In genomic region chr7:92638050-92638449, GRCm38 (mm10) we compare ENCODE assay signal across 10 mouse cellular contexts. TPM values are rescaled to one million over a fixed set of nuclear protein-coding genes. Genes with fewer than 3 reads are reported as not detected.
A peak's percentile ranks its signal among the peaks of the same experiment; 100 is the strongest.
DNase-seq lines count a peak whose midpoint lies in the region; ATAC-seq and TF ChIP-seq lines count a peak whose summit lies in the region.
"Had no signal": no experiment of that assay in that cellular context is flagged by ENCODE, and none has a peak within 500 bp of the region (broad histone marks: within the 10 kb centered on the region; RNA-seq: fewer than 3 reads in every experiment).

No protein-coding gene starts in this region.

- H3K4me2 ChIP-seq in lung, embryonic 16.5 days (ENCODE audit: low read depth, low read length): peak overlapping the region; percentile 81
- H3K4me2 ChIP-seq in forebrain, embryonic 14.5 days (ENCODE audit: low read length): peak overlapping the region; percentile 97
- peak overlapping the region; percentile 93 for H3K4me2 ChIP-seq in liver, embryonic 15.5 days
- peak overlapping the region; percentile 62; the same call in 1 of the 2 replicates for H3K4me2 ChIP-seq in stomach, postnatal 0 days (replicated peaks; ENCODE audit: low read depth)

- no peaks in the 10 kb centered on the region for H3K9me3 ChIP-seq in lung, embryonic 16.5 days (ENCODE audit: control insufficient read depth, low read length)
- no peaks in the 10 kb centered on the region for H3K9me3 ChIP-seq in forebrain, embryonic 14.5 days (replicated peaks; ENCODE audit: control insufficient read depth, low read length)
- no peaks in the 10 kb centered on the region for H3K9me3 ChIP-seq in liver, embryonic 15.5 days (replicated peaks)
- H3K9me3 ChIP-seq in stomach, postnatal 0 days (ENCODE audit: control insufficient read depth, low read length): no peaks in the 10 kb centered on the region

- TF ChIP-seq CTCF in stomach, postnatal 0 days (IDR thresholded peaks at IDR 0.05; ENCODE audit: low read depth): no peak

- no peak overlapping the region for H3K9ac ChIP-seq in lung, embryonic 16.5 days (ENCODE audit: low read length)
- H3K9ac ChIP-seq in forebrain, embryonic 14.5 days (ENCODE audit: low read length): peak overlapping the region; percentile 77
- 0 out of 2 replicates have a peak overlapping the region, but pooled peaks have one; percentile 75 for H3K9ac ChIP-seq in liver, embryonic 15.5 days
- no peak overlapping the region for H3K9ac ChIP-seq in stomach, postnatal 0 days (ENCODE audit: low read length)

- peaks cover 15% of the 10 kb centered on the region for H3K4me1 ChIP-seq in lung, embryonic 16.5 days (replicated peaks; ENCODE audit: control insufficient read depth, insufficient read depth, low read length)
- peaks cover 12% of the 10 kb centered on the region for H3K4me1 ChIP-seq in forebrain, embryonic 14.5 days (ENCODE audit: control insufficient read depth, insufficient read depth, low read length)
- peaks cover 17% of the 10 kb centered on the region for H3K4me1 ChIP-seq in liver, embryonic 15.5 days (replicated peaks)
- H3K4me1 ChIP-seq in stomach, postnatal 0 days (replicated peaks; ENCODE audit: control insufficient read depth, insufficient read depth): no peaks in the 10 kb centered on the region

- ATAC-seq in lung, embryonic 16.5 days (ENCODE audit: low read depth): no peak
- no peak for ATAC-seq in forebrain, embryonic 14.5 days
- no peak for ATAC-seq in liver, embryonic 15.5 days (ENCODE audit: insufficient read depth)
- ATAC-seq in stomach, postnatal 0 days (ENCODE audit: low FRiP score, low TSS enrichment): no peak

- H3K4me3 ChIP-seq in lung, embryonic 16.5 days (ENCODE audit: low read length): peak overlapping the region; percentile 94
- peak overlapping the region; percentile 76 for H3K4me3 ChIP-seq in forebrain, embryonic 14.5 days (ENCODE audit: low read depth, low read length)
- peak overlapping the region; percentile 81 for H3K4me3 ChIP-seq in liver, embryonic 15.5 days (replicated peaks)
- H3K4me3 ChIP-seq in stomach, postnatal 0 days (ENCODE audit: low read depth, low read length): peak overlapping the region; percentile 85; the same call in 1 of the 2 replicates

- peaks cover 12% of the 10 kb centered on the region for H3K36me3 ChIP-seq in lung, embryonic 16.5 days (ENCODE audit: control insufficient read depth, insufficient read depth, low read length)
- H3K36me3 ChIP-seq in forebrain, embryonic 14.5 days (ENCODE audit: control insufficient read depth, insufficient read depth, low read length): peaks cover 22% of the 10 kb centered on the region
- H3K36me3 ChIP-seq in liver, embryonic 15.5 days (replicated peaks): peaks cover 13% of the 10 kb centered on the region
- peaks cover 4% of the 10 kb centered on the region for H3K36me3 ChIP-seq in stomach, postnatal 0 days (ENCODE audit: control insufficient read depth, insufficient read depth, low read length)

- H3K27me3 ChIP-seq in lung, embryonic 16.5 days (ENCODE audit: control insufficient read depth, insufficient read depth, low read depth, low read length): no peaks in the 10 kb centered on the region
- no peaks in the 10 kb centered on the region for H3K27me3 ChIP-seq in forebrain, embryonic 14.5 days (replicated peaks; ENCODE audit: control insufficient read depth, insufficient read depth, low read length)
- peaks cover 27% of the 10 kb centered on the region for H3K27me3 ChIP-seq in liver, embryonic 15.5 days
- H3K27me3 ChIP-seq in stomach, postnatal 0 days (ENCODE audit: control insufficient read depth, insufficient read depth, low read length): no peaks in the 10 kb centered on the region

- WGBS in lung, embryonic 16.5 days: 82% methylated on average over 5 of the region's 5 CpGs
- WGBS in forebrain, embryonic 14.5 days: 92% methylated on average over 5 of the region's 5 CpGs
- WGBS in liver, embryonic 15.5 days (ENCODE audit: insufficient replicate concordance): 68% methylated on average over 5 of the region's 5 CpGs
- 80% methylated on average over 5 of the region's 5 CpGs for WGBS in stomach, postnatal 0 days

- no peak for TF ChIP-seq EP300 in stomach, postnatal 0 days (optimal IDR thresholded peaks at IDR 0.05)

- no peak for DNase-seq in lung, postnatal 4 days
- DNase-seq in forebrain, embryonic 14.5 days (ENCODE audit: low spot score): no peak
- no peak for DNase-seq in stomach, postnatal 0 days (ENCODE audit: low spot score)
- no peak for DNase-seq in cerebellum, postnatal 10 days
- no peak for DNase-seq in layer of hippocampus, adult 18-20 months (ENCODE audit: low spot score in 2 of 2)
- DNase-seq: adrenal gland, postnatal 10 days; gastrocnemius, postnatal 14 days; thymus, postnatal 4 days had no signal

- H3K27ac ChIP-seq in lung, embryonic 16.5 days (ENCODE audit: low read length): no peak overlapping the region
- H3K27ac ChIP-seq in forebrain, embryonic 14.5 days (ENCODE audit: low read depth, low read length): no peak overlapping the region
- no peak overlapping the region for H3K27ac ChIP-seq in liver, embryonic 15.5 days (replicated peaks)
- H3K27ac ChIP-seq in stomach, postnatal 0 days (replicated peaks): no peak overlapping the region

RNA-seq across cellular contexts. Expression of gene Ankrd42, which starts 1.1 kb away (rescaled TPM):
- 8.4 and 9.2 TPM in 2 replicates for polyA plus RNA-seq in lung, embryonic 16.5 days (2015; fragmentation: Nextera tagmentation; extraction: Ambion mirVana)
- polyA plus RNA-seq in forebrain, embryonic 14.5 days (2014; fragmentation: Nextera tagmentation; extraction: Ambion mirVana): 10.2 and 13.7 TPM in 2 replicates
- 0.31 and 0.43 TPM in 2 replicates for polyA plus RNA-seq in liver, embryonic 15.5 days (2015; fragmentation: Nextera tagmentation; extraction: Ambion mirVana)
- polyA plus RNA-seq in stomach, postnatal 0 days (2015; fragmentation: Nextera tagmentation; extraction: Ambion mirVana): 1.6 and 1.8 TPM in 2 replicates
- 10 to 100 TPM; 16.3 to 17.1 TPM for total RNA-seq in layer of hippocampus, adult 18-20 months (2021)

RNA-seq across cellular contexts. Expression of gene Pcf11, which starts 31.7 kb away (rescaled TPM):
- polyA plus RNA-seq in lung, embryonic 16.5 days (2015; fragmentation: Nextera tagmentation; extraction: Ambion mirVana): 17.4 and 17.7 TPM in 2 replicates
- 17.6 and 18.4 TPM in 2 replicates for polyA plus RNA-seq in forebrain, embryonic 14.5 days (2014; fragmentation: Nextera tagmentation; extraction: Ambion mirVana)
- 9.3 TPM in 2 replicates for polyA plus RNA-seq in liver, embryonic 15.5 days (2015; fragmentation: Nextera tagmentation; extraction: Ambion mirVana)
- 13.2 and 14.5 TPM in 2 replicates for polyA plus RNA-seq in stomach, postnatal 0 days (2015; fragmentation: Nextera tagmentation; extraction: Ambion mirVana)
- total RNA-seq in layer of hippocampus, adult 18-20 months (2021): 10 to 100 TPM; 57.0 to 69.4 TPM

Comparison
In these comparisons a context has a peak if more than half of its experiments do, and no peak if none do; other contexts are left out.
1. H3K9ac ChIP-seq: peak in forebrain, embryonic 14.5 days (single experiment) and liver, embryonic 15.5 days (single experiment); none in lung, embryonic 16.5 days (single experiment) and stomach, postnatal 0 days (single experiment).
2. Peak in every context shown above with its lines, with median percentiles within 50 percentile points of each other: H3K4me2 ChIP-seq and H3K4me3 ChIP-seq.